In the genomic region with DNA sequence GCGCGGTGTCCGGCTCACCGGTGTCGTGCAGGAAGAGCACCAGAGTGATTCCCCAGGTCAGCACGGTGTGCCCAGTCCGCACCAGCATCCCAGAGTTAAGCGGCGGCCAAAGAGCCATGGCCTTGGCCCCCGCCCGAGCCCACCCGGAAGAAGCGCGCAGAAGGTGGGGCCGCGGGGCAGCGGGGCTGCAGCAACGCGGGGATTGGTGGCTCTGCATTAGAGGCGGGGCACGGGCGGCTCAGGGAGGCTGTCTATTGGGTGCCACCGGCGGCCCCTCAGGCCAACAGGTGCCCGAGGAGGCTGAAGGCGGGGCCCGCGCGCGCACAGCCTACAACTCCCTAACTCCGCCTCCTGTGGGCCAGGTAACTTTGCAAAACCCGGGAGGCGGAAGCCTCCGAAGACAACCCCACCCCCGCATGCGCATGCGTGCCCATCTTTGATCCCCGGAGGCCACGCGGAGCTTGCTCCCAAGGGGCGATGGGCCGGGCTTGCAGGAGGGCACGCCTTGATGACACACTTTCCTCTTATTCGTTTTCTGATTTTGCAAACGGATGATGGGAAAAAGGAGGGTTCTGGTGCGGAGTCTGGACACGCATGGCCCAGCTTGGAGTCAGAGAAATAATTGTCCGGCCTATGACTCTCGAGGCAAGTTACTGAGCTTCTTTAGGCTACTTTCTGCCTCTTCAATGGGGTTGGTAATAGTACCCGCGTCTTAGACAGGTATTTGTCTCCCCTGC, we compare ENCODE assay signal across 8 mouse cellular contexts. TPM values are rescaled to one million over a fixed set of nuclear protein-coding genes. Genes with fewer than 3 reads are reported as not detected.
DNase-seq lines count a peak whose midpoint lies in the region; ATAC-seq and TF ChIP-seq lines count a peak whose summit lies in the region.

Gene Zdhhc12 (minus strand): TSS at position 178 of the 737 bp plus-strand sequence.

- H3K9ac ChIP-seq in hindbrain, embryonic 13.5 days = peak within 1 kb of the TSS; percentile 71

- no peak for TF ChIP-seq CTCF in Patski (IDR thresholded peaks at IDR 0.05)

- CTCF ChIA-PET in Patski (lab: Charles Lee) = interaction anchor here (1.2 kb wide), 1 partner anchor 16 kb away, joined by 3 read pairs; the partner anchor contains the start of gene Pkn3

- WGBS in hindbrain, embryonic 13.5 days = under 1% methylated on average over 51 of the region's 51 CpGs

- peak; percentile 90 for ATAC-seq in Patski
- ATAC-seq in hindbrain, embryonic 13.5 days (ENCODE audit: low FRiP score) = peak; percentile 94

- H3K27ac ChIP-seq in hindbrain, embryonic 13.5 days = peak within 1 kb of the TSS; percentile 12; the same call in 1 of the 2 replicates

- peak within 1 kb of the TSS; percentile 60 for H3K4me3 ChIP-seq in hindbrain, embryonic 13.5 days

- H3K4me2 ChIP-seq in hindbrain, embryonic 13.5 days = peak within 1 kb of the TSS; percentile 82

- H3K36me3 ChIP-seq in hindbrain, embryonic 13.5 days = peaks cover 48% of the 10 kb centered on the region

- DNase-seq in Patski (ENCODE audit: low read depth, low spot score) = peak; percentile 89
- DNase-seq in cerebellum, postnatal 14 days = peak; percentile 92 to 95
- DNase-seq in frontal cortex, postnatal 14 days (ENCODE audit: low spot score in 2 of 2) = peak; percentile 92
- DNase-seq in layer of hippocampus, postnatal 25 days (ENCODE audit: extremely low spot score in 1 of 2, low spot score in 1 of 2) = peak; percentile 77 to 81
- DNase-seq in lung, postnatal 25 days (ENCODE audit: low spot score) = peak; percentile 98
- peak; percentile 95 for DNase-seq in retina, embryonic 14.5 days (ENCODE audit: low spot score)
- peak; percentile 97 for DNase-seq in thymus, postnatal 4 days

- POLR2A ChIA-PET in Patski (lab: Charles Lee) = interaction anchor here (1.5 kb wide), 1 partner anchor 51 kb away, joined by 4 read pairs; no protein-coding TSS in a partner anchor

- in situ Hi-C loops in Patski (cut with MboI; ENCODE audit: low pct_unique_long_range_greater_than_20kb) = no loop called here

- peaks cover 22% of the 10 kb centered on the region for H3K4me1 ChIP-seq in hindbrain, embryonic 13.5 days (replicated peaks)

- no peaks in the 10 kb centered on the region for H3K9me3 ChIP-seq in hindbrain, embryonic 13.5 days

- no peaks in the 10 kb centered on the region for H3K27me3 ChIP-seq in Patski
- no peaks in the 10 kb centered on the region for H3K27me3 ChIP-seq in hindbrain, embryonic 13.5 days

RNA-seq across cellular contexts. Expression of gene Zdhhc12, which starts in this region (rescaled TPM):
- 29.6 TPM for polyA plus RNA-seq in Patski (2021)
- 24.2 TPM in 2 replicates for polyA plus RNA-seq in hindbrain, embryonic 13.5 days (2015; fragmentation: Nextera tagmentation; extraction: Ambion mirVana)
- total RNA-seq in layer of hippocampus, postnatal 25 days (2021) = 10 to 100 TPM in 1 of 2 experiments, 1 to 10 TPM in 1; 9.9 to 11.4 TPM

Comparison
In these comparisons a context has a peak if more than half of its experiments do, and no peak if none do; other contexts are left out.
1. Peak in every context shown above with its lines: DNase-seq, ATAC-seq, H3K4me3 ChIP-seq and H3K27ac ChIP-seq.